Mouse (Mus musculus) gastrocnemius, postnatal 14 days (tissue): ENCODE measurements around the gene Gm5591. TPM values are rescaled to one million over a fixed set of nuclear protein-coding genes. Genes with fewer than 3 reads are reported as not detected.
"Not testable (repeated sequence)": the region's sequence is repeated elsewhere in the genome, so short reads cannot be mapped to it uniquely, and the experiment has no call there.

Experiments used
- DNase-seq: peaks from one replicate; pipeline ENCODE4 v3.0.0; 2021; ENCODE audit warnings: mixed read lengths
- intact Hi-C: fragments of 180-260 bp; cut with DNase I; formaldehyde crosslinking; loops from one replicate; pipeline ENCODE4 v1.15.1; 2025; ENCODE audit warnings: low total_unique reads
- long read RNA-seq, 2 experiments: library from polyadenylated mRNA; stranded (forward); transcript quantifications; one replicate each; pipeline ENCODE4 v2.0.0; 2021
- total RNA-seq, 2 experiments: library from RNA; stranded (reverse); gene quantifications; 2 replicates each; pipeline ENCODE4 v1.2.3; 2021

The Gm5591 gene
- total RNA-seq = not detected
- long read RNA-seq, experiment 1 = 0 reads
- long read RNA-seq, experiment 2 = 0 reads

GRCm38 (mm10) chr7:38528093-38528492 lies at the start of gene Gm5591:
Gene Gm5591 (minus strand): TSS chr7:38528193.
- intact Hi-C loops, DNase-seq: not testable (repeated sequence)

GRCm38 (mm10) chr7:38488468-38488867 lies 39.5 kb downstream of the Gm5591 start:
- intact Hi-C loops = not testable (repeated sequence)

More at GRCm38 (mm10) chr7:38488468-38488867, 39.5 kb downstream of the Gm5591 start:
- not testable (repeated sequence) for DNase-seq
